Mouse (Mus musculus) hindbrain, embryonic 12.5 days (tissue): ENCODE data around the gene Chn2. TPM values are rescaled to one million over a fixed set of nuclear protein-coding genes. Genes with fewer than 3 reads are reported as not detected.
A peak's percentile ranks its signal among the peaks of the same experiment; 100 is the strongest.

Experiments used
- ATAC-seq: fragments of 200-750 bp; cut with Nextera tagmentation; 2 replicates; pipeline ENCODE4 v1.8.0; 2017; ENCODE audit warnings: moderate TSS enrichment; ENCODE audit not compliant: low FRiP score
- H3K27ac ChIP-seq: fragments of 300-500 bp; sonication (generic); 2 replicates; pipeline ENCODE4 v1.5.1; 2016; ENCODE audit warnings: mild to moderate bottlenecking
- H3K27me3 ChIP-seq: fragments of 300-500 bp; sonication (generic); 2 replicates; pipeline ENCODE4 v1.6.1; 2016; ENCODE audit warnings: mild to moderate bottlenecking
- H3K36me3 ChIP-seq: fragments of 300-500 bp; sonication (generic); 2 replicates; pipeline ENCODE4 v1.6.1; 2016; ENCODE audit warnings: mild to moderate bottlenecking
- H3K4me1 ChIP-seq: fragments of 300-500 bp; sonication (generic); 2 replicates; pipeline ENCODE4 v1.6.1; 2016
- H3K4me2 ChIP-seq: fragments of 300-500 bp; sonication (generic); replicated peaks from 2 replicates; pipeline ENCODE4 v1.6.1; 2016; ENCODE audit warnings: mild to moderate bottlenecking
- H3K4me3 ChIP-seq: fragments of 300-500 bp; sonication (generic); 2 replicates; pipeline ENCODE4 v1.5.1; 2016; ENCODE audit warnings: mild to moderate bottlenecking
- H3K9ac ChIP-seq: fragments of 300-500 bp; sonication (generic); 2 replicates; pipeline ENCODE4 v1.6.1; 2016; ENCODE audit warnings: mild to moderate bottlenecking, moderate library complexity
- H3K9me3 ChIP-seq: fragments of 300-500 bp; sonication (generic); replicated peaks from 2 replicates; pipeline ENCODE4 v1.6.1; 2016; ENCODE audit warnings: mild to moderate bottlenecking
- WGBS: fragments of 180-500 bp; shearing (Covaris S2); methylation state at CpG from one replicate; pipeline ENCODE4 v1.1.7; 2016; 5-methylcytosine and 5-hydroxymethylcytosine counted together
- polyA plus RNA-seq: library from polyadenylated mRNA; unstranded; fragments of >200 nt; fragmentation: Nextera tagmentation; extraction: Ambion mirVana; gene quantifications from 2 replicates; pipeline ENCODE4 v1.2.1, GENCODE M21; 2016

The Chn2 gene
- polyA plus RNA-seq, 1 experiment from 2014 or later = 20.3 TPM

GRCm38 (mm10) chr6:54297231-54297630, 257.9 kb downstream of the Chn2 start:
- no peak overlapping the region for H3K9ac ChIP-seq
- H3K4me1 ChIP-seq = no peaks in the 10 kb centered on the region
- H3K36me3 ChIP-seq = peaks cover 17% of the 10 kb centered on the region; the same call in 1 of the 2 replicates
- WGBS = 87% methylated on average over 2 of the region's 2 CpGs
- no peak overlapping the region for H3K4me3 ChIP-seq
- no peaks in the 10 kb centered on the region for H3K27me3 ChIP-seq
- H3K4me2 ChIP-seq = no peak overlapping the region
- H3K9me3 ChIP-seq = no peaks in the 10 kb centered on the region
- H3K27ac ChIP-seq = no peak overlapping the region
- no peak for ATAC-seq

GRCm38 (mm10) chr6:54299417-54299816, 260.1 kb downstream of the Chn2 start:
- Histone ChIP-seq H3K4me3 (no peak overlapping the region), H3K4me2 (no peak overlapping the region), H3K27ac (no peak overlapping the region), H3K36me3 (0 out of 2 replicates have a peak, but pooled peaks cover 7% of the 10 kb centered on the region), H3K27me3 (no peaks in the 10 kb centered on the region), H3K9me3 (no peaks in the 10 kb centered on the region), H3K9ac (no peak overlapping the region), H3K4me1 (no peaks in the 10 kb centered on the region)
- 83% methylated on average over 2 of the region's 2 CpGs for WGBS
- no peak for ATAC-seq

DNA sequence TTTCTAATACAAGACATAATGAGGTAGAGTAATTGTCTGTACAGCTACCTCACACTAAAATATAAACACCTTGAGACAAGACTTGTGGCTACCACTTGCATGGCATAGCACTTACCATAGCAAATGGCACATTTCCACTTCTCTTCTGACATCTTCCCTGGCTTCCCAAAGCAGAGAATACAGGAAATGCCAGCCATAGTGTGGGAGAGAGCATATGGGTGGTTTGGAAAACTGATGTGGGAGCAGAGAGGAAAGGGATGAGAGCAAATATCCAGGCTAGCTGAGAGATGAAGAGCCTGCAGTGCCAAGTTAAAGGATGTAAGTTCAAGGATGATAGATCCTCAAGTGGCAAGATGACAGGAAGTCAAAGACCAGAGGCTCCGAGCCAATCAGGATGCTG, 266.4 kb downstream of the Chn2 start:
- Histone ChIP-seq H3K36me3 (no peaks in the 10 kb centered on the region), H3K9ac (no peak overlapping the region), H3K4me3 (no peak overlapping the region), H3K9me3 (no peaks in the 10 kb centered on the region), H3K27ac (no peak overlapping the region), H3K4me1 (no peaks in the 10 kb centered on the region), H3K27me3 (no peaks in the 10 kb centered on the region), H3K4me2 (no peak overlapping the region)
- WGBS = 84% methylated on average over 1 of the region's 1 CpGs
- no peak for ATAC-seq

GRCm38 (mm10) chr6:54313071-54313470, 273.7 kb downstream of the Chn2 start:
- WGBS = 88% methylated on average over 2 of the region's 2 CpGs
- Histone ChIP-seq H3K4me2 (no peak overlapping the region), H3K4me1 (no peaks in the 10 kb centered on the region), H3K9ac (no peak overlapping the region), H3K27ac (no peak overlapping the region), H3K9me3 (no peaks in the 10 kb centered on the region), H3K4me3 (no peak overlapping the region), H3K36me3 (no peaks in the 10 kb centered on the region), H3K27me3 (no peaks in the 10 kb centered on the region)
- ATAC-seq = no peak

DNA sequence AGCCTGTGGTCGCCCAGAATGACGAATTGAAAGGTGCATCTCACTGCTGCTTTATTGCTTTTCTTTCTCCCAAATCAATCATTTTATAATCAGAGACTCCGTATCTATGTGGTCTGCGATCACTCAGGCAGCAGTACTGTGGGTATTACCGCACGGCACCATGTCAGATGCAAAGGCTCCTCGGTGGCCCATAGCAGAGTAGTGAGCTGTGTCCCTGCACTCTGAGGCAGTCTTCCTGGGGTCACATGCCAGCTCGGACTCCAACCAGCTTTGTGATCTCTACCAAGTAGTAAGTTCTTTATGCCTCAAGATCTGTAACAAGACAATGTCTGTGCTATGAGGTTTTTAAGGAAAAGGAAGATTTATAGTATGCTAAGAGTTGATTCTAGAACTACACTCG, 279.3 kb downstream of the Chn2 start:
- H3K4me3 ChIP-seq = no peak overlapping the region
- H3K27me3 ChIP-seq = no peaks in the 10 kb centered on the region
- no peaks in the 10 kb centered on the region for H3K36me3 ChIP-seq
- no peak for ATAC-seq
- no peak overlapping the region for H3K4me2 ChIP-seq
- 79% methylated on average over 9 of the region's 9 CpGs for WGBS
- H3K9me3 ChIP-seq = no peaks in the 10 kb centered on the region
- no peak overlapping the region for H3K9ac ChIP-seq
- H3K27ac ChIP-seq = no peak overlapping the region
- no peaks in the 10 kb centered on the region for H3K4me1 ChIP-seq

- H3K27ac ChIP-seq = no peak overlapping the region
- H3K4me2 ChIP-seq = no peak overlapping the region
- no peaks in the 10 kb centered on the region for H3K36me3 ChIP-seq
- no peak overlapping the region for H3K9ac ChIP-seq
- 70% methylated on average over 3 of the region's 3 CpGs for WGBS
- no peaks in the 10 kb centered on the region for H3K9me3 ChIP-seq
- H3K4me3 ChIP-seq = no peak overlapping the region
- H3K27me3 ChIP-seq = peaks cover 4% of the 10 kb centered on the region
- no peak for ATAC-seq
- no peaks in the 10 kb centered on the region for H3K4me1 ChIP-seq
These were observed 279.8 kb downstream of the Chn2 start for GRCm38 (mm10) chr6:54319198-54319597.

DNA sequence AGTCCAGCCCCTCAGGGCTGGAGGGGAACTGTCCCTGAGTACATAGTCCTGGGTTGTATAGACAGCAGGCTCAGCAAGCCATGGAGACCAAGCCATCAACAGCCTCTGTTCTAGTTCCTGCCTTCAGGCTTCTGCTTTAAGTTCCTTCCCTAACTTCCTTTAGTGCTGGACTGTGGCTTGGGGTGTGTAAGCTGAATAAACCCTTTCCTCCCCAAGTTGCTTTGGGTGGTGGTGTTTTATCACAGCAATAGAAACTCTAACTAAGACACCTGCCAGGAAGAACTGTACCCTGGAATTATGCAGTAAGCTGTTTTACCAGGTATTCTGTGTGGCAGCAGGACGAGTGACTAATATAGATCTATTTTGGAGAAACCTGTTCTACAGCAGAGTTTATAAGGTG, 280.9 kb downstream of the Chn2 start:
- Histone ChIP-seq H3K4me2 (no peak overlapping the region), H3K9ac (no peak overlapping the region), H3K9me3 (no peaks in the 10 kb centered on the region), H3K4me1 (no peaks in the 10 kb centered on the region), H3K4me3 (no peak overlapping the region), H3K27ac (no peak overlapping the region), H3K36me3 (no peaks in the 10 kb centered on the region), H3K27me3 (peaks cover 15% of the 10 kb centered on the region)
- no peak for ATAC-seq
- WGBS = 67% methylated on average over 1 of the region's 1 CpGs

DNA sequence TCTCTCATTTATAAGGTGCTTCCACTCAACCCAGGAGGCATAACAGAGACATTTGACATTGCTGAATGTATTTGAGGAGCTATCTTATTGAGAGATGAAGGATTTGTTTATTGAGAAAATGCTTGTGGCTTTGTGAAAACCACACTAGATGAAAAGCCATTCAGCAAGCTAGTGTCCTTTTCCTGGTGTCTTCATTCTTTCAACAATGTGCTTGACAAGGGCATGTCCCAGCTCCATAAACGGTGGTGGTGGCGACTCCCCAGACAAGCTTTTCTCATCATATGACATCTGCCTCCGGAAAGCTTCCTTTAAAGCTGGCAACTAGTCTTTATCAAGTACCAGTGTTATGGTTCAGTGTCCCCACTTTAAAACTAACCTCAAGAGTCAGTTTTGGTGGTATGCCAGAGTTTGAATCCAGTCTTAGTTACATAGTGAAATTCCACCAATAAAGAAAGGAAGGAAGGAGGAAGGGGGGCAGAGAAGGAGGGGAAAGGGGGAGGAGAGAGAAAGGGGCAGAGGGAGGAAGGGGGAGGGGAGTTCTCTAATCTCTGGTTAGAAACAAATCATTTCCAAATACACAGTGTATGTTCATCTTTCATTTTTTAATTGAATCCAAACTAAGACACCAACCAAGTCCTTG, 286.0 kb downstream of the Chn2 start, which contains the start of gene Prr15:
Prr15 (plus strand) TSS at position 590 of the 640 bp plus-strand sequence.
- H3K9me3 ChIP-seq = no peaks in the 10 kb centered on the region
- H3K27me3 ChIP-seq = peaks cover 60% of the 10 kb centered on the region
- WGBS = 67% methylated on average over 3 of the region's 3 CpGs
- H3K4me2 ChIP-seq = peak within 1 kb of the TSS; percentile 95
- H3K4me1 ChIP-seq = peaks cover 13% of the 10 kb centered on the region
- peak within 1 kb of the TSS; percentile 46 for H3K4me3 ChIP-seq
- no peak for ATAC-seq
- no peak within 1 kb of the TSS for H3K27ac ChIP-seq
- peak within 1 kb of the TSS; percentile 54; the same call in 1 of the 2 replicates for H3K9ac ChIP-seq
- H3K36me3 ChIP-seq = no peaks in the 10 kb centered on the region

GRCm38 (mm10) chr6:54326671-54327625, 287.6 kb downstream of the Chn2 start:
- Histone ChIP-seq H3K9ac (peak overlapping the region; percentile 54; the same call in 1 of the 2 replicates), H3K4me3 (peak overlapping the region; percentile 46), H3K27me3 (peaks cover 64% of the 10 kb centered on the region), H3K4me1 (peaks cover 13% of the 10 kb centered on the region), H3K9me3 (no peaks in the 10 kb centered on the region), H3K36me3 (no peaks in the 10 kb centered on the region), H3K4me2 (peak overlapping the region; percentile 95), H3K27ac (no peak overlapping the region)
- WGBS = under 1% methylated on average over 53 of the region's 53 CpGs
- peak; percentile 73 for ATAC-seq

DNA sequence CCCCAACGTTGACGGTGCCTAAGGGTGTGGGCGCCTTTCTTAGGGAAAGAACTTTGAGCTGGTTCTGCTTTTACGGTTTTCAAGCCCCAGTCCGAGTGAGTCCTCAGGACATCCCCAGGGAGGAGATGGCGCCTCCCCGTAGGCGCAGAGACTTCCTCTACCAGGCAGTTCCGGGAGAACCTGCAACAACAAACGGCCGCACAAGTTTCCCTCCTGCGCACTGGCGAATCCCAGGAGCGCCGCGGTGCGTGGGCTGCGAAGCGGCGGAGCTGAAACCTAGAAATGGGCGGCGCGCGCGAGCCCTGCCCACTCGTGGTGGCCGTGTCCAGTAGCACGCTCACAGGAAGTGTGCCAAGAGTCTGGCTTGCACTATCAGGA, 288.3 kb downstream of the Chn2 start:
- WGBS = under 1% methylated on average over 28 of the region's 28 CpGs
- Histone ChIP-seq H3K4me3 (peak overlapping the region; percentile 46), H3K27ac (no peak overlapping the region), H3K36me3 (no peaks in the 10 kb centered on the region), H3K9me3 (no peaks in the 10 kb centered on the region), H3K4me1 (peaks cover 18% of the 10 kb centered on the region), H3K9ac (0 out of 2 replicates have a peak overlapping the region, but pooled peaks have one; percentile 24), H3K4me2 (peak overlapping the region; percentile 95), H3K27me3 (peaks cover 64% of the 10 kb centered on the region)
- no peak for ATAC-seq

- H3K4me2 ChIP-seq = no peak overlapping the region
- 90% methylated on average over 5 of the region's 5 CpGs for WGBS
- ATAC-seq = no peak
- no peak overlapping the region for H3K9ac ChIP-seq
- peaks cover 18% of the 10 kb centered on the region for H3K4me1 ChIP-seq
- peaks cover 64% of the 10 kb centered on the region for H3K27me3 ChIP-seq
- H3K4me3 ChIP-seq = no peak overlapping the region
- H3K36me3 ChIP-seq = no peaks in the 10 kb centered on the region
- no peak overlapping the region for H3K27ac ChIP-seq
- no peaks in the 10 kb centered on the region for H3K9me3 ChIP-seq
These were observed 289.4 kb downstream of the Chn2 start for GRCm38 (mm10) chr6:54328783-54329182.

- no peak for ATAC-seq
- Histone ChIP-seq H3K27me3 (peaks cover 56% of the 10 kb centered on the region), H3K27ac (no peak overlapping the region)
These were observed 290.2 kb downstream of the Chn2 start for GRCm38 (mm10) chr6:54329598-54329997.

More at GRCm38 (mm10) chr6:54329598-54329997, 290.2 kb downstream of the Chn2 start:
- WGBS = 82% methylated on average over 3 of the region's 3 CpGs
- Histone ChIP-seq H3K4me3 (no peak overlapping the region), H3K4me1 (peaks cover 18% of the 10 kb centered on the region), H3K4me2 (no peak overlapping the region), H3K9me3 (no peaks in the 10 kb centered on the region), H3K9ac (no peak overlapping the region), H3K36me3 (no peaks in the 10 kb centered on the region)
